Mouse (Mus musculus): ENCODE measurements around the gene Map7.

DNA sequence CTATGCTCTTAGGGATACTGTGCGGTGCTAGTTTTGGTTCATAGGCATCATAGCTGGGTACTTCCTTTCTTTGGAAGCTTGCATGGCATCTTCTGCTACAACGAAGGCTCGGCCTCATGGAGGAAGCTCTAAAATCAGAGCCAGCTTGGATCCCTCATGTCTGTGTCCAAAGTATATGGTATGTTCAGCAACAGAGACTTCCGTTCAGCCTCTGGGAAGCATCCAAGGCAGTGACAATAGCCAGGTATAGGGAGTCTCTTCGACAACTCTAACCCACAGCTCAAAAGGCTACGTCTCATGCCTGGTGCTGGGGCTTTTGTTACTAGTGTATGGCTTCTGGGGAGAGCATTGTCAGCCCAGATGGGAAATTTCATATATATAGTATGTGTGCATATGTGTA, 46.8 kb upstream of the Map7 start:
- TF ChIP-seq CTCF (IDR thresholded peaks at IDR 0.05; ENCODE audit: borderline replicate concordance, insufficient read depth, low read length) (no peak), POLR2A (IDR thresholded peaks at IDR 0.05; ENCODE audit: low read depth, low read length) (no peak)
